Mouse (Mus musculus): ENCODE measurements at regions not wholly inside any gene's neighbourhood (a gene's known extent, or its start where the extent isn't known, plus 50 kb on each side); places are given as distances from the start of the nearest gene placed in this dataset.

GRCm38 (mm10) chr19:24622776-24623175, 51.0 kb upstream of the Tmem252 start:
- WGBS = 94% methylated on average over 9 of the region's 9 CpGs
- ATAC-seq (ENCODE audit: low FRiP score) (no peak), DNase-seq (ENCODE audit: low spot score, missing footprints) (peak; percentile 82)
- Histone ChIP-seq H3K27ac (ENCODE audit: low read depth, low read length) (no peak overlapping the region), H3K4me3 (ENCODE audit: low read depth, low read length) (no peak overlapping the region), H3K36me3 (ENCODE audit: control insufficient read depth, insufficient read depth, low read length) (no peaks in the 10 kb centered on the region), H3K9ac (ENCODE audit: low read length) (no peak overlapping the region), H3K27me3 (ENCODE audit: control insufficient read depth, insufficient read depth, low read length) (no peaks in the 10 kb centered on the region), H3K9me3 (ENCODE audit: control insufficient read depth, low read length) (no peaks in the 10 kb centered on the region), H3K4me1 (ENCODE audit: control insufficient read depth, insufficient read depth, low read length) (no peaks in the 10 kb centered on the region), H3K4me2 (no peak overlapping the region)

DNA sequence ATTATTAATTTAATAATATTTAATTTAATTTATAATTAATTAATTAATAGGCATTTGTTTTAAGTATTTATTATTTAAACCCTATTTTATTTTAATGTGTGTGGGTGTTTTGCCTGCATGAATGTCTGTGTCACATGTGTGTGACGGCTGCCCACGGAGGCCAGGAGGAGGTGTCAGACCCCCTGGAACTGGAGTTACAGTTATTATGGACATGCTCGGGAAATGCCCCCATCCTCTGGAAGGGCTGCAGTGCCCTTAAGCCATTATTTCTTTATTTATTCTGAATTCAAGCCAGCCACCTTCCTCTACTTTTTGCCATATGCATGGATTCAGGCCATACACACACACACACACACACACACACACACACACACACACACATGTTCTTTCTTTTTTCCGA, 51.5 kb upstream of the Tmem252 start:
- Histone ChIP-seq H3K4me3 (ENCODE audit: low read depth, low read length) (no peak overlapping the region), H3K4me2 (no peak overlapping the region), H3K27me3 (ENCODE audit: control insufficient read depth, insufficient read depth, low read length) (no peaks in the 10 kb centered on the region), H3K9ac (ENCODE audit: low read length) (no peak overlapping the region), H3K27ac (ENCODE audit: low read depth, low read length) (no peak overlapping the region), H3K9me3 (ENCODE audit: control insufficient read depth, low read length) (no peaks in the 10 kb centered on the region), H3K36me3 (ENCODE audit: control insufficient read depth, insufficient read depth, low read length) (no peaks in the 10 kb centered on the region), H3K4me1 (ENCODE audit: control insufficient read depth, insufficient read depth, low read length) (no peaks in the 10 kb centered on the region)
- WGBS = 70% methylated on average over 4 of the region's 4 CpGs
- DNase-seq (ENCODE audit: low spot score, missing footprints) (peak; percentile 82), ATAC-seq (ENCODE audit: low FRiP score) (no peak)

- Histone ChIP-seq H3K36me3 (ENCODE audit: control insufficient read depth, insufficient read depth, low read length) (no peaks in the 10 kb centered on the region), H3K27me3 (ENCODE audit: control insufficient read depth, insufficient read depth, low read length) (no peaks in the 10 kb centered on the region), H3K27ac (ENCODE audit: low read depth, low read length) (no peak overlapping the region), H3K9me3 (ENCODE audit: control insufficient read depth, low read length) (no peaks in the 10 kb centered on the region), H3K4me3 (ENCODE audit: low read depth, low read length) (no peak overlapping the region), H3K4me1 (ENCODE audit: control insufficient read depth, insufficient read depth, low read length) (no peaks in the 10 kb centered on the region), H3K4me2 (no peak overlapping the region), H3K9ac (ENCODE audit: low read length) (no peak overlapping the region)
- peak; percentile 97 for DNase-seq (ENCODE audit: low spot score, missing footprints)
- ATAC-seq (ENCODE audit: low FRiP score) = peak; percentile 71
- 33% methylated on average over 8 of the region's 8 CpGs for WGBS
Measured at GRCm38 (mm10) chr19:24621610-24622220, 52.1 kb upstream of the Tmem252 start.

DNA sequence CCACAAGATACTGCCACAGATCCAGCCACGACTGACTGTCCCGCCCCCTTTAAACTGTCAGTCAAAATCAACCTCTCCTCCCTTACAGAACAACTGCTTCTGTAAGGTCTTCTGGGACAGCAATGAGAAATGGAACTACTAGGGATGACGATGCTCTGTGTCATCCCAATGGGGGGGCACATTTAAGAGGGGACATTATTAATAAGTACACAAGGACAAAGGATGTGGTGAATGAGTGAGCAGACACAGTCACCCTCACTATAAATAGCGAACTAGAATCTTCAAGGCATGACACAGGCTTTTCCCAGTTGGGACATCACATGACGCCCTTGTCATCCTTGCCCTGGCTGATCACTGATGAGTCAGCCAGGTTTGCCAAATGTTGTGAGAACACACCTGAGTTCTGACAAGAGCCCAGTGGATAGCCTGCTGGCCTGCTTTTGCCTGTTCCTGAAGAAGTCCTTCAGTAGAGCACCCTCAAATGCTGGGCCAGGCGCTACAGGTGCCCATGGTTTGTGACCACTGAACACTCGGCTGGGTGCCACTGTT, 58.0 kb upstream of the Tmem252 start:
- ATAC-seq (ENCODE audit: low FRiP score) = no peak
- DNase-seq (ENCODE audit: low spot score, missing footprints) = no peak
- no peak overlapping the region for H3K4me3 ChIP-seq (ENCODE audit: low read depth, low read length)
- H3K27me3 ChIP-seq (ENCODE audit: control insufficient read depth, insufficient read depth, low read length) = no peaks in the 10 kb centered on the region
- H3K4me2 ChIP-seq = no peak overlapping the region
- no peak overlapping the region for H3K27ac ChIP-seq (ENCODE audit: low read depth, low read length)
- H3K4me1 ChIP-seq (ENCODE audit: control insufficient read depth, insufficient read depth, low read length) = no peaks in the 10 kb centered on the region
- no peak overlapping the region for H3K9ac ChIP-seq (ENCODE audit: low read length)
- H3K36me3 ChIP-seq (ENCODE audit: control insufficient read depth, insufficient read depth, low read length) = no peaks in the 10 kb centered on the region
- 90% methylated on average over 7 of the region's 7 CpGs for WGBS
- no peaks in the 10 kb centered on the region for H3K9me3 ChIP-seq (ENCODE audit: control insufficient read depth, low read length)

DNA sequence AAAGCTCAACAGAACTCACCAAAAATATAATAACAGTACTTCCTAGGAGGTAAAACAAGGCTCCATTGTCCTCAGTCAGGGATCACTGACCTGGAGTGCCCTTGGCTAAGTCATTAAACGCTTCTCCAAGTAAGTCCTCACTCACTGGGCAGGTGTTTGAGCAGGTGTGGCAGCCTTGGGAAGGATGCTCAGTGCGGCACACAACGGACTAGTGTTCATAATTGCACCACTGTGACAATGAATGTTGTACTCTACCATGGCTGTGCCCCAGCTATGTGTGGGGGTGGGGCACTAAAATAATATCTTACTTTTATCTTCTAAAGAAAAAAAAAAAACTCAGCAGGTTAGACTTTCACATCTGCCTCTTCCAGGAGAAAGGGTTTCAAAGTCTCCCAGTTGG, 52.2 kb upstream of the Pip5k1b start:
- no peak for ATAC-seq (ENCODE audit: low FRiP score)
- Histone ChIP-seq H3K36me3 (ENCODE audit: control insufficient read depth, insufficient read depth, low read length) (no peaks in the 10 kb centered on the region), H3K9me3 (ENCODE audit: control insufficient read depth, low read length) (no peaks in the 10 kb centered on the region), H3K27ac (ENCODE audit: low read depth, low read length) (no peak overlapping the region), H3K9ac (ENCODE audit: low read length) (no peak overlapping the region), H3K4me3 (ENCODE audit: low read depth, low read length) (no peak overlapping the region), H3K27me3 (ENCODE audit: control insufficient read depth, insufficient read depth, low read length) (no peaks in the 10 kb centered on the region), H3K4me1 (ENCODE audit: control insufficient read depth, insufficient read depth, low read length) (no peaks in the 10 kb centered on the region), H3K4me2 (no peak overlapping the region)
- WGBS = 66% methylated on average over 3 of the region's 3 CpGs
- no peak for DNase-seq (ENCODE audit: low spot score, missing footprints)

- WGBS = 65% methylated on average over 5 of the region's 5 CpGs
- Histone ChIP-seq H3K9ac (ENCODE audit: low read length) (no peak overlapping the region), H3K27ac (ENCODE audit: low read depth, low read length) (no peak overlapping the region), H3K9me3 (ENCODE audit: control insufficient read depth, low read length) (no peaks in the 10 kb centered on the region), H3K4me1 (ENCODE audit: control insufficient read depth, insufficient read depth, low read length) (no peaks in the 10 kb centered on the region), H3K4me2 (no peak overlapping the region), H3K36me3 (ENCODE audit: control insufficient read depth, insufficient read depth, low read length) (no peaks in the 10 kb centered on the region), H3K27me3 (ENCODE audit: control insufficient read depth, insufficient read depth, low read length) (no peaks in the 10 kb centered on the region), H3K4me3 (ENCODE audit: low read depth, low read length) (no peak overlapping the region)
- ATAC-seq (ENCODE audit: low FRiP score) = no peak
- DNase-seq (ENCODE audit: low spot score, missing footprints) = no peak
Measured at GRCm38 (mm10) chr19:24606390-24606976, 50.8 kb upstream of the Pip5k1b start.

All from midbrain, embryonic 11.5 days (tissue).